Mouse (Mus musculus) layer of hippocampus, postnatal 14 days (tissue): ENCODE data around the gene Alad. TPM values are rescaled to one million over a fixed set of nuclear protein-coding genes. Genes with fewer than 3 reads are reported as not detected.
A peak's percentile ranks its signal among the peaks of the same experiment; 100 is the strongest.

Experiments used
- DNase-seq, 2 experiments: peaks; one replicate each; pipeline ENCODE4 v3.0.0; 2021 to 2022; ENCODE audit warnings: low spot score in 2 of 2, mixed read lengths in 1 of 2
- long read RNA-seq, 2 experiments: library from polyadenylated mRNA; stranded (forward); transcript quantifications; one replicate each; pipeline ENCODE4 v2.0.0; 2021
- total RNA-seq, 2 experiments: library from RNA; stranded (reverse); gene quantifications; 2 replicates each; pipeline ENCODE4 v1.2.3; 2021

Gene Alad
- 10 to 100 TPM; 21.7 to 27.6 TPM for total RNA-seq
- long read RNA-seq, experiment 1, transcript Alad-201 (12 exons, 1,206 nt), result major isoform, 28 of 30 reads
- long read RNA-seq, experiment 1, partial matches to known transcripts, result 2 of 30 reads
- long read RNA-seq, experiment 1, other reads (novel, unspliced or antisense), result 0 of 30 reads
- long read RNA-seq, experiment 2, transcript Alad-201 (12 exons, 1,206 nt), result major isoform, 67 of 72 reads
- long read RNA-seq, experiment 2, partial matches to known transcripts, result 2 of 72 reads
- long read RNA-seq, experiment 2, other reads (novel, unspliced or antisense), result 3 of 72 reads

GRCm38 (mm10) chr4:62519849-62520233 is at the start of gene Alad:
Alad (minus strand) TSS chr4:62519918.
- peak; percentile 76 for DNase-seq

DNA sequence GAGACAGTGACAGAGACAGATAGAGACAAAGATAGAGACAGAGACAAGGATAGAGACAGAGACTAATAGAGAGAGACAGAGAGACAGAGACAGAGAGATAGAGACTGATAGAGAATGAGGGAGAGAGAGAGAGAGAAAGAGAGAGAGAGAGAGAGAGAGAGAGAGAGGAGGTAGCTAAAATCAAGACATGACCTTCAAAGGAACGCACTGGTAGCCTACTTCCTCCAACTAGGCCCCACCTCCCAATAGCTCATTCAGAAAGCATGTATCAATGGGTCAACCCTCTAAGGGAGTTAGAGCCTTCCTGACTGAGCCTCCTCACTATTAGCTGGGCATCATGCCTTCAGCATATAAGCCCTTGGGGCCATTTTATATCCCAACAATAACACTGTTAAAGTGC is 48.6 kb upstream of the Alad start:
- no peak for DNase-seq

- no peak for DNase-seq
Measured at GRCm38 (mm10) chr4:62567696-62568095, 48.0 kb upstream of the Alad start.

- DNase-seq, result no peak
Measured at GRCm38 (mm10) chr4:62566530-62566929, 46.8 kb upstream of the Alad start.

DNA sequence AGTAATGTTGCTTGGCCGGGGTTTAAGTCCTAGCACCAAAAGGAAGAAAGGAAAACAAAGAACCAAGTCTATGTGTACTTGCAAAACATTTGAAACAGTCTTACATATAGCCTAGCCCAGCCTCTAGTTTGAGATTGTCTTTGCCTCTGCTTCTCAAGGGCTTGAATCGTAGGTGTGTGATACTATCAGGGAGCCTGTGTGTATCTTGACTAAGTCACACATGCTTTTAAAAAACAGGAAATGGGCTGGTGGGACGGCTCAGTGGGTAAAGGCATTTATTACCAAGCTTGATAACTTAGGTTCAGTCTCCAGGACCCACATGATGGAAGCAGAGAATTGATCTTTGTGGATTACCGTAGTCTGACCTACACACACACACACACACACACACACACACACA is 42.3 kb upstream of the Alad start:
- DNase-seq, result no peak

GRCm38 (mm10) chr4:62561630-62562001 is 41.9 kb upstream of the Alad start:
- no peak for DNase-seq

GRCm38 (mm10) chr4:62560963-62561629 is 41.4 kb upstream of the Alad start:
- DNase-seq, result peak; percentile 69 to 83

- DNase-seq, result no peak
Measured at GRCm38 (mm10) chr4:62559797-62560329, 40.1 kb upstream of the Alad start, which contains the start of gene Rgs3. Rgs3 (plus strand) TSS chr4:62559847.

- DNase-seq, result no peak
Measured at GRCm38 (mm10) chr4:62557436-62557835, 37.7 kb upstream of the Alad start.

GRCm38 (mm10) chr4:62551966-62552365 is 32.2 kb upstream of the Alad start:
- no peak for DNase-seq

- no peak for DNase-seq
Measured at GRCm38 (mm10) chr4:62544801-62545200, 25.1 kb upstream of the Alad start.

- DNase-seq, result no peak
Measured at GRCm38 (mm10) chr4:62543782-62544181, 24.1 kb upstream of the Alad start.

- peak; percentile 26 to 41 for DNase-seq
Measured at GRCm38 (mm10) chr4:62541802-62542201, 22.1 kb upstream of the Alad start.

DNA sequence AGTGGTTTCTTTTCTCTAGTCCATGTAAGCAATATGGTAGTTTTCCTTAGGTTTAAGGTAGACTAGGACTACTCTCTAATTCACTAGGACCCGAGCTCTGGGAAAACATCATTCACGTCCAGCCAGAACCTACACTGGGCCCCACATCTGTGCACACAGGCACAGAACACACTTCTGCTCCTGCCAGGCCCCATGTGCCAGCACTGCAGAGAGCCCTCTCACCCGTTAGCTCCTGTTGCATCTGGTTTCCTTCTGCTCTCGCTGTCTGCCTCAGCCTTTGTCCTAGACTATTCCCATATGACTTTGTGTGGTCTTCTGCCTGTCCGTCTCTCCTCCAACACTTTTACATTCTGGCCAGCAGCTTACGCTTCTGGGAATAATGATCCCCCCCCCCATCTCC is 14.0 kb upstream of the Alad start:
- no peak for DNase-seq

GRCm38 (mm10) chr4:62527655-62528054 is 7.9 kb upstream of the Alad start:
- DNase-seq, result no peak

- no peak for DNase-seq
Measured at GRCm38 (mm10) chr4:62526256-62526655, 6.5 kb upstream of the Alad start.

- no peak for DNase-seq
Measured at GRCm38 (mm10) chr4:62525489-62525811, 5.7 kb upstream of the Alad start.

DNA sequence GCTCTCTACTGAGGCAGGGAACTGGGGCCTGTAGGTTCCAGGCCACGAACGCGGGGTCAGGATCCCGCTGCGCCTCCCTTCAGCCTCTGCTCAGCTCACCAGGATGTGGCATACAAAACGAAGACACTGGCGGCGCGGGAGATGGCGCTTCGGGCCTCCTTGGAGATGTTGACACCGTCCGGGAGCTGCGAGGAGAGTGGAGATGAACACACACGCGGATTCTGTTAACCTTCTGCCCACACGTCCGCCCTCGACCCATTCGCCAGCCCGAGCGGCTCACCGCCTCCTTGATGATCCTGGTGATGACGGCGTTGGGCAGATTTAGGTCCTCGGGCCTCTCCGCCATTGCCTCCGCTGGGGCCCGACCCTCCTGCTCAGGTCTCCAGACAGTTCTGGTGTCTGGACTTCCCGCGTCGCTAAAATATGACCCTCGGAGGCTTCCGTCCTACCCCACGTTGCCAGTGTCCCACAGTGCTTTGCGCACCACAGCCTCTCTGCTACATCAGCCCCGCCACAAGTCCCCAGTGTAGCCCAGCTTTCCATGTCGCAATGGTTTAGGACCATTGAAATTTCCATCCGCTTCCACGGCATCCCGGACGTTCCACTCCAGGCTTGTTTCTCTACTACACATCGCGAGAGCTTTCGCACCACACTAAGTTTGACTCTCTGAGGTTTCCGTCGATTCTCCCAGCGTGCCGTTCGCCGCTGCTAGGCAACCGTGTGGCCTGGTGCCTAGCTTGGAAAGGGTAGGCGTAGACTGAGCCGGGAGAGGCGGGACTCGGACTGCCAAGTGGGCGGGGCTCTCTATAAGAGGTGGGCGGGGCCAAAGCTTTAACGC is 5.2 kb upstream of the Alad start, which contains the start of the genes Pole3 and 4933430I17Rik:
TSS of gene Pole3 (minus strand) at position 418 of the 838 bp plus-strand sequence.
TSS of gene 4933430I17Rik (plus strand) at position 719 of the 838 bp plus-strand sequence.
- DNase-seq, result peak; percentile 98 to 99

GRCm38 (mm10) chr4:62520892-62521400 is 1.2 kb upstream of the Alad start:
- no peak for DNase-seq

- no peak for DNase-seq
Measured at GRCm38 (mm10) chr4:62519122-62519848, 433 bp downstream of the Alad start.
